Mouse (Mus musculus) lung, adult 2 months (tissue): Measurements from ENCODE around the gene Pla2g5.

Source experiments
- CTCF ChIP-seq: fragments of 200-500 bp; IDR thresholded peaks from 2 replicates; pipeline ENCODE4 v1.5.1; 2011; ENCODE audit warnings: mild to moderate bottlenecking, low read length, control low read depth; ENCODE audit not compliant: insufficient read depth
- POLR2A ChIP-seq: fragments of 200-500 bp; IDR thresholded peaks from 2 replicates; pipeline ENCODE4 v1.6.1; 2011; ENCODE audit warnings: low read depth, mild to moderate bottlenecking, control low read depth, low read length, borderline replicate concordance; ENCODE audit errors: extremely low read depth

DNA sequence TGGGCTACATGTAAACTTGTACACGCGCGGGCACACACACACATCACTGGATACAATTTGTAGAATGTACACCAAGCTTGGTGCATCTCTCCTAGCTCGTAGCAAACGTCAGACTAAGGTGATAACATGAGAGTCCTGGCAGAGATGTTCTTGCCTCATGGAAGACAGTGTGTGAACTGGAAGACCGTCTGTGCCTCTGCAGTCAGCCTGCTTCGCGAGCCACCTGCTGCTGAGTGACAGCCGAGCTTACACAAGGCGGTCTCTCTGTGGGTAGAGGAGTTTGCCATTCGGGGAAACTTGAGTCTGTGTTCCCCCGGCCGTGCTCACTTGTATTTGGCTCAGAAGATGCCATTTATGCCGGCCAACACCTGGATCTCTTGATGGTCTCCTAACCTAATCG, 4.8 kb downstream of the Pla2g5 start:
- no peak for TF ChIP-seq POLR2A
- TF ChIP-seq CTCF, result no peak
